Mouse (Mus musculus): ENCODE data around the gene Olfr239. TPM values are rescaled to one million over a fixed set of nuclear protein-coding genes. Genes with fewer than 3 reads are reported as not detected.
"Not testable (repeated sequence)": the region's sequence is repeated elsewhere in the genome, so short reads cannot be mapped to it uniquely, and the experiment has no call there.

Olfr239 gene
- total RNA-seq (2022), result not detected

- DNase-seq (ENCODE audit: low spot score in 2 of 2), result not testable (repeated sequence)
Measured at GRCm38 (mm10) chr17:33191002-33191401, at the start of gene Olfr239. TSS of gene Olfr239 (plus strand) at chr17:33191302.

- DNase-seq (ENCODE audit: low spot score in 2 of 2), result not testable (repeated sequence)
Measured at GRCm38 (mm10) chr17:33168147-33168546, 23.0 kb upstream of the Olfr239 start, which contains the start of gene Olfr55. TSS of gene Olfr55 (plus strand) at chr17:33168447.

- DNase-seq (ENCODE audit: low spot score in 2 of 2), result no peak
Measured at GRCm38 (mm10) chr17:33221590-33221989, 30.5 kb downstream of the Olfr239 start, which contains the start of gene Olfr1564. TSS of gene Olfr1564 (minus strand) at chr17:33221690.

- DNase-seq (ENCODE audit: low spot score in 2 of 2), result not testable (repeated sequence)
Measured at GRCm38 (mm10) chr17:33236646-33237045, 45.5 kb downstream of the Olfr239 start.

Other genes with a start within 250 kb of the Olfr239 start
- 10 to 100 TPM; 29.2 to 42.1 (median 33.4) TPM for gene Cyp4f13, start 243.9 kb upstream of the Olfr239 start, total RNA-seq (2022)
- 1 to 10 TPM; 4.6 to 6.2 (median 5.2) TPM for gene Zfp472, start 225.5 kb upstream of the Olfr239 start, total RNA-seq (2022)
- gene Zfp952, start 198.2 kb upstream of the Olfr239 start, total RNA-seq (2022), result 10 to 100 TPM; 16.1 to 19.9 (median 18.1) TPM
- gene Zfp763, start 157.9 kb upstream of the Olfr239 start, total RNA-seq (2022), result 10 to 100 TPM; 17.6 to 24.6 (median 18.5) TPM
- under 1 TPM in 1 of 4 experiments, not detected in 3; 0.16 TPM for gene 4921501E09Rik, start 123.2 kb upstream of the Olfr239 start, total RNA-seq (2022)
- gene Zfp563, start 102.0 kb upstream of the Olfr239 start, total RNA-seq (2022), result 10 to 100 TPM; 15.7 to 24.7 (median 20.8) TPM
- 1 to 10 TPM; 3.4 to 5.9 (median 4.4) TPM for gene Morc2b, start 51.6 kb upstream of the Olfr239 start, total RNA-seq (2022)
- under 1 TPM in 1 of 4 experiments, not detected in 3; 0.36 TPM for gene Olfr55, start 22.9 kb upstream of the Olfr239 start, total RNA-seq (2022)
- 1 to 10 TPM in 3 of 4 experiments, under 1 TPM in 1; 0.75 to 1.5 (median 1.2) TPM for gene Olfr1564, start 30.4 kb downstream of the Olfr239 start, total RNA-seq (2022)
- 10 to 100 TPM; 12.7 to 13.8 (median 13.3) TPM for gene Zfp955a, start 63.8 kb downstream of the Olfr239 start, total RNA-seq (2022)
- not detected for gene Olfr63, start 73.4 kb downstream of the Olfr239 start, total RNA-seq (2022)
- 10 to 100 TPM; 25.4 to 38.6 (median 31.1) TPM for gene Zfp955b, start 98.2 kb downstream of the Olfr239 start, total RNA-seq (2022)
- 10 to 100 TPM; 17.0 to 21.7 (median 18.9) TPM for gene Zfp81, start 167.6 kb downstream of the Olfr239 start, total RNA-seq (2022)
- gene Zfp101, start 203.3 kb downstream of the Olfr239 start, total RNA-seq (2022), result 10 to 100 TPM; 10.5 to 14.6 (median 12.3) TPM
- gene Actl9, start 241.6 kb downstream of the Olfr239 start, total RNA-seq (2022), result not detected